Mouse (Mus musculus) liver, embryonic 16.5 days (tissue): ENCODE measurements at regions not wholly inside any gene's neighbourhood (a gene's known extent, or its start where the extent isn't known, plus 50 kb on each side); places are given as distances from the start of the nearest gene placed in this dataset.

Source experiments
- ATAC-seq: fragments of 200-750 bp; cut with Nextera tagmentation; 2 replicates; pipeline ENCODE4 v1.8.0; 2017; ENCODE audit warnings: low read depth, mild to moderate bottlenecking, moderate number of reproducible peaks, moderate library complexity
- H3K27ac ChIP-seq: fragments of 300-500 bp; sonication (generic); 2 replicates; pipeline ENCODE4 v1.5.1; 2014; ENCODE audit warnings: mild to moderate bottlenecking, low read length
- H3K27me3 ChIP-seq: fragments of 300-500 bp; sonication (generic); 2 replicates; pipeline ENCODE4 v1.6.1; 2014; ENCODE audit warnings: low read depth, low read length, mixed read lengths; ENCODE audit not compliant: control insufficient read depth, insufficient read depth
- H3K36me3 ChIP-seq: fragments of 300-500 bp; sonication (generic); 2 replicates; pipeline ENCODE4 v1.6.1; 2014; ENCODE audit warnings: mild to moderate bottlenecking; ENCODE audit not compliant: control insufficient read depth, insufficient read depth
- H3K4me1 ChIP-seq: fragments of 300-500 bp; sonication (generic); 2 replicates; pipeline ENCODE4 v1.6.1; 2014; ENCODE audit warnings: low read depth, low read length, mixed read lengths; ENCODE audit not compliant: control insufficient read depth
- H3K4me2 ChIP-seq: fragments of 300-500 bp; sonication (generic); 2 replicates; pipeline ENCODE4 v1.6.1; 2014; ENCODE audit warnings: low read depth, low read length, mixed read lengths
- H3K4me3 ChIP-seq: fragments of 300-500 bp; sonication (generic); 2 replicates; pipeline ENCODE4 v1.5.1; 2014; ENCODE audit warnings: low read depth, mild to moderate bottlenecking, low read length
- H3K9ac ChIP-seq: fragments of 300-500 bp; sonication (generic); 2 replicates; pipeline ENCODE4 v1.6.1; 2014; ENCODE audit warnings: low read depth, low read length
- H3K9me3 ChIP-seq: fragments of 300-500 bp; sonication (generic); replicated peaks from 2 replicates; pipeline ENCODE4 v1.6.1; 2016; ENCODE audit warnings: low read length; ENCODE audit not compliant: control insufficient read depth
- WGBS: fragments of 180-500 bp; shearing (Covaris S2); extraction: QIAGEN DNeasy Blood & Tissue Kit; methylation state at CpG from one replicate; pipeline ENCODE4 v1.1.7; 2014; ENCODE audit not compliant: insufficient replicate concordance; 5-methylcytosine and 5-hydroxymethylcytosine counted together

GRCm38 (mm10) chr10:14333344-14333743 is 212.1 kb downstream of the Adgrg6 start:
- no peak overlapping the region for H3K4me3 ChIP-seq
- no peaks in the 10 kb centered on the region for H3K4me1 ChIP-seq
- no peak overlapping the region for H3K27ac ChIP-seq
- no peak for ATAC-seq
- H3K9me3 ChIP-seq, result no peaks in the 10 kb centered on the region
- no peaks in the 10 kb centered on the region for H3K36me3 ChIP-seq
- no peaks in the 10 kb centered on the region for H3K27me3 ChIP-seq
- H3K4me2 ChIP-seq, result no peak overlapping the region
- no peak overlapping the region for H3K9ac ChIP-seq
- 58% methylated on average over 4 of the region's 4 CpGs for WGBS

DNA sequence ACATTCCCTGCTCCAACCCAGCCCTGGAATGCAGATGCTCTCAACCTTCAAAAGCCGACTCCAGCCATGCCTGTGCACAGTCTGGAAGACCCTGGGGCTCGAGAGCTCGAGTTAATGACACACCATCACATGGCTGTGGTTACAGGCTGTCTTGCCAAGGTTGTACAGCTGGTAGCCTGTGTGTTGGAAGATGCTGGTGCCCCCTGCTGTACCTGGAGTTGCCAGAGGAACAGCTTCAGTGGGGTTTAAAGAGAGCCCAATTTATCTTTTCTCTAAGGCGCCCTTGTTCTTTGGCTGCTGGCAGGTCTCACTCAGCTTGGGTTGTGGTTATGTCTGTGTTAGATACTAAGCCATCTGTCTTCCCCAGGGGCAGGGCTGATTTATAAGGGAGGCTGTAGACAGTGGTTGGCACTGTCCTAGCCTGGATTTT is 212.8 kb downstream of the Adgrg6 start:
- Histone ChIP-seq H3K9me3 (no peaks in the 10 kb centered on the region), H3K36me3 (no peaks in the 10 kb centered on the region), H3K9ac (no peak overlapping the region), H3K27ac (no peak overlapping the region), H3K4me1 (no peaks in the 10 kb centered on the region), H3K4me2 (no peak overlapping the region), H3K27me3 (no peaks in the 10 kb centered on the region), H3K4me3 (no peak overlapping the region)
- no peak for ATAC-seq
- WGBS, result 48% methylated on average over 4 of the region's 4 CpGs

GRCm38 (mm10) chr10:14328846-14329245 is 216.6 kb downstream of the Adgrg6 start:
- WGBS, result 51% methylated on average over 2 of the region's 2 CpGs
- Histone ChIP-seq H3K9me3 (no peaks in the 10 kb centered on the region), H3K27ac (no peak overlapping the region), H3K4me1 (no peaks in the 10 kb centered on the region), H3K4me3 (no peak overlapping the region), H3K27me3 (no peaks in the 10 kb centered on the region), H3K9ac (no peak overlapping the region), H3K4me2 (no peak overlapping the region), H3K36me3 (no peaks in the 10 kb centered on the region)
- ATAC-seq, result no peak

- Histone ChIP-seq H3K36me3 (no peaks in the 10 kb centered on the region), H3K4me2 (no peak overlapping the region), H3K4me1 (no peaks in the 10 kb centered on the region), H3K4me3 (no peak overlapping the region), H3K27ac (no peak overlapping the region), H3K27me3 (no peaks in the 10 kb centered on the region), H3K9me3 (no peaks in the 10 kb centered on the region), H3K9ac (no peak overlapping the region)
- WGBS, result 58% methylated on average over 6 of the region's 6 CpGs
- ATAC-seq, result no peak
Observed at GRCm38 (mm10) chr10:14326229-14326628, 219.2 kb downstream of the Adgrg6 start.

GRCm38 (mm10) chr10:14321503-14321902 is 224.0 kb downstream of the Adgrg6 start:
- no peak for ATAC-seq
- Histone ChIP-seq H3K27me3 (no peaks in the 10 kb centered on the region), H3K9me3 (no peaks in the 10 kb centered on the region), H3K4me3 (no peak overlapping the region), H3K36me3 (no peaks in the 10 kb centered on the region), H3K9ac (no peak overlapping the region), H3K4me1 (no peaks in the 10 kb centered on the region), H3K4me2 (no peak overlapping the region), H3K27ac (no peak overlapping the region)
- under 1% methylated on average over 4 of the region's 4 CpGs for WGBS

- no peaks in the 10 kb centered on the region for H3K9me3 ChIP-seq
- ATAC-seq, result no peak
Observed at GRCm38 (mm10) chr10:14315232-14315631, 230.2 kb downstream of the Adgrg6 start.

GRCm38 (mm10) chr10:14314607-14315006 is 230.9 kb downstream of the Adgrg6 start:
- 25% methylated on average over 4 of the region's 4 CpGs for WGBS
- Histone ChIP-seq H3K9ac (no peak overlapping the region), H3K4me2 (no peak overlapping the region), H3K27me3 (no peaks in the 10 kb centered on the region), H3K36me3 (no peaks in the 10 kb centered on the region), H3K27ac (no peak overlapping the region), H3K4me1 (no peaks in the 10 kb centered on the region), H3K4me3 (no peak overlapping the region), H3K9me3 (no peaks in the 10 kb centered on the region)
- no peak for ATAC-seq

More at GRCm38 (mm10) chr10:14315232-14315631, 230.2 kb downstream of the Adgrg6 start:
- Histone ChIP-seq H3K9ac (no peak overlapping the region), H3K27ac (no peak overlapping the region), H3K27me3 (no peaks in the 10 kb centered on the region), H3K4me2 (no peak overlapping the region), H3K4me1 (no peaks in the 10 kb centered on the region), H3K36me3 (no peaks in the 10 kb centered on the region), H3K4me3 (no peak overlapping the region)
- WGBS, result 63% methylated on average over 7 of the region's 7 CpGs

DNA sequence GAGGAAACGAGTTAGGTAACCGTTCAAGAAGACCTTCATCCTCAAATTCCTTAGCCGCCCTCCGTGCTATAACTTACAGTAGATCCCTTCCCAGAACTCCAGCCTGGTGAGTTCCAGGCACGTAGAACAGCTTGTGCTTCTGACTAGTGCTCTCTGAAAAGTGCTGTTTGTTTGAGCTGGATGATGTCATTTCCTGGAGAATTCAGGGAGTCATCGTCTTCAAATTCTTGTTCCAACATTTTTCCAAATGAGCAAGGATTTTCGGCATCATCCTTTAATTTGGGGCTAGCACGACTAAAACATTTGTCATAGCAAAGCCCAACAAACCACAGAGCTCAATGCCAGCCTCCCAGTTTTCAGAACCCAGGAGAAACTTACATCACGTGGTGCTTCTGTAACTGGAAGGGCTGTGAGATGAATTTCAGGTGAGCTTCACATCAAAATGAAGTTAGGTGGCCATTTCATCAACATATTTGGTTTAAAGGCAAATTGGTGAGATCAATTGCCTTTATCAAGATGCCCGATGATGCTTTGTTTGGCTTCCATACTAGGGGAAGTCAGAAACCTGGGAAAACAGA is 231.4 kb downstream of the Adgrg6 start:
- Histone ChIP-seq H3K9me3 (no peaks in the 10 kb centered on the region), H3K4me2 (no peak overlapping the region), H3K4me3 (no peak overlapping the region), H3K4me1 (no peaks in the 10 kb centered on the region), H3K27me3 (no peaks in the 10 kb centered on the region), H3K27ac (no peak overlapping the region), H3K36me3 (no peaks in the 10 kb centered on the region), H3K9ac (no peak overlapping the region)
- ATAC-seq, result no peak
- WGBS, result 52% methylated on average over 10 of the region's 10 CpGs

DNA sequence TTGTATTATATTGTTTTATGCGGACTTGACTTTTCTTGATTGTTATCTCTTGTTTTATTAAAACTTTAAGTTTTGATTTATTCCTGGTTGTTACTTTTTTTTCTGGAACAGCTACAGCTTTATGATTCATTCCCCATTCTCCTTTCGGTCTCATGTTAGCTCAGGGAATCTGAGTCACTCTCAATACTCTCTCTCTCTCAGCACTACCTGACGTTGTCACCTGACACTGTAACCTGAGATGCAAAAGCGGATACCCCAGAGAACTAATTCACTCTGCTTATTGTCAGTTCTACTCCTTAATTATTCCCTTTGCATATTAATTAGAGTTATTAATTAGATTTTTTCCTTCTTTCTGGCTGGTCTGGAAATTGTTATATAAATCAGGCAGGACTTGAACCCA is 232.5 kb downstream of the Adgrg6 start:
- H3K4me1 ChIP-seq, result no peaks in the 10 kb centered on the region
- H3K9ac ChIP-seq, result no peak overlapping the region
- H3K27me3 ChIP-seq, result no peaks in the 10 kb centered on the region
- no peaks in the 10 kb centered on the region for H3K9me3 ChIP-seq
- H3K4me3 ChIP-seq, result no peak overlapping the region
- WGBS, result 69% methylated on average over 4 of the region's 4 CpGs
- H3K36me3 ChIP-seq, result no peaks in the 10 kb centered on the region
- H3K27ac ChIP-seq, result no peak overlapping the region
- H3K4me2 ChIP-seq, result no peak overlapping the region
- no peak for ATAC-seq
